Mouse (Mus musculus): ENCODE data around the gene Zbtb34.

GRCm38 (mm10) chr2:33393021-33393420, 38.1 kb downstream of the Zbtb34 start:
- TF ChIP-seq CTCF (conservative IDR thresholded peaks at IDR 0.05; ENCODE audit: low read length) (no peak), POU5F1 (IDR thresholded peaks at IDR 0.05; ENCODE audit: borderline replicate concordance, low read length) (no peak), NANOG (IDR thresholded peaks at IDR 0.05; ENCODE audit: borderline replicate concordance, low read length) (no peak)

Data from E14TG2a.4 (cell line).